Mouse (Mus musculus) liver, postnatal 0 days (tissue): Measurements from ENCODE around the gene Olfr329-ps. TPM values are rescaled to one million over a fixed set of nuclear protein-coding genes. Genes with fewer than 3 reads are reported as not detected.

Experiments used
- ATAC-seq: fragments of 200-750 bp; cut with Nextera tagmentation; 2 replicates; pipeline ENCODE4 v1.8.0; 2017; ENCODE audit warnings: mild to moderate bottlenecking, moderate library complexity
- DNase-seq: peaks from one replicate; pipeline ENCODE4 v3.0.0-alpha.2; 2016
- H3K27ac ChIP-seq: fragments of 300-500 bp; sonication (generic); 2 replicates; pipeline ENCODE4 v1.5.1; 2014; ENCODE audit warnings: antibody characterized with exemption, moderate library complexity, mild to moderate bottlenecking, low read depth
- H3K27me3 ChIP-seq: fragments of 300-500 bp; sonication (generic); 2 replicates; pipeline ENCODE4 v1.6.1; 2014; ENCODE audit warnings: low read length, control low read depth, mixed read lengths; ENCODE audit not compliant: insufficient read depth
- H3K36me3 ChIP-seq: fragments of 300-500 bp; sonication (generic); replicated peaks from 2 replicates; pipeline ENCODE4 v1.6.1; 2014; ENCODE audit warnings: mild to moderate bottlenecking, control low read depth, low read length, moderate library complexity, mixed read lengths; ENCODE audit not compliant: insufficient read depth
- H3K4me1 ChIP-seq: fragments of 300-500 bp; sonication (generic); 2 replicates; pipeline ENCODE4 v1.6.1; 2014; ENCODE audit warnings: antibody characterized with exemption, mild to moderate bottlenecking, control low read depth; ENCODE audit not compliant: insufficient read depth
- H3K4me2 ChIP-seq: fragments of 300-500 bp; sonication (generic); 2 replicates; pipeline ENCODE4 v1.6.1; 2014; ENCODE audit warnings: low read depth, mild to moderate bottlenecking, low read length, moderate library complexity, mixed read lengths
- H3K4me3 ChIP-seq: fragments of 300-500 bp; sonication (generic); 2 replicates; pipeline ENCODE4 v1.5.1; 2014; ENCODE audit warnings: low read depth, low read length
- H3K9ac ChIP-seq: fragments of 300-500 bp; sonication (generic); replicated peaks from 2 replicates; pipeline ENCODE4 v1.6.1; 2014; ENCODE audit warnings: mild to moderate bottlenecking, moderate library complexity
- H3K9me3 ChIP-seq: fragments of 300-500 bp; sonication (generic); 2 replicates; pipeline ENCODE4 v1.6.1; 2016; ENCODE audit warnings: mild to moderate bottlenecking, control low read depth, low read length, mixed read lengths
- CTCF ChIP-seq: sonication (generic); IDR thresholded peaks from 2 replicates; pipeline ENCODE4 v1.5.1; 2016; ENCODE audit warnings: antibody characterized with exemption, low read depth
- EP300 ChIP-seq: IDR thresholded peaks from 2 replicates; pipeline ENCODE4 v1.6.1; 2016; ENCODE audit warnings: antibody characterized with exemption, low read depth, mild to moderate bottlenecking
- WGBS: fragments of 180-500 bp; shearing (Covaris S2); extraction: QIAGEN DNeasy Blood & Tissue Kit; methylation state at CpG from one replicate; pipeline ENCODE4 v1.1.7; 2014; ENCODE audit not compliant: insufficient replicate concordance; 5-methylcytosine and 5-hydroxymethylcytosine counted together
- polyA plus RNA-seq: library from polyadenylated mRNA; unstranded; fragments of >200 nt; fragmentation: Nextera tagmentation; extraction: Ambion mirVana; gene quantifications from 2 replicates; pipeline ENCODE4 v1.2.1, GENCODE M21; 2015

Olfr329-ps gene
- not detected in 2 replicates for polyA plus RNA-seq

DNA sequence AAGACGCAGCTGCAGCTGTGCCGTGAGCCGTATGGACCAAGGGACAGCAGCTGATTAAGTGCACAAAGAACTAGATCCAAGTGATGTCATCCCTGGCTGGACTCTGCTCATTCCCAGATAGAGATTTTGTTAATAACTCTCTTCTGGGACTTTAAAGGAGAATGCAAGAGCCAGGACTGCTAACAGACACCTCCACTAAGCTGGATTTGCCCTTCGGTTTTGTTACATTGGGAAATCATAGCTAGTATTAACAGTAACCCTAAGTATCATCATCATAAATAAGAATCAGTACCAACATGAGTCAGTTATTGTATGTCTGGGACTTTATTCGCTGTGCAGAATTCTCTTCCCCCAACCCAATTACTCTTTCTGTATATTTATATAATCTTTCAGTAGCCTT, at the start of gene Olfr329-ps:
TSS of gene Olfr329-ps (minus strand) at position 101 of the 400 bp plus-strand sequence.
- Histone ChIP-seq H3K4me1 (no peaks in the 10 kb centered on the region), H3K4me3 (no peak within 1 kb of the TSS), H3K27ac (no peak within 1 kb of the TSS), H3K9me3 (no peaks in the 10 kb centered on the region), H3K27me3 (no peaks in the 10 kb centered on the region), H3K9ac (no peak within 1 kb of the TSS), H3K4me2 (no peak within 1 kb of the TSS), H3K36me3 (no peaks in the 10 kb centered on the region)
- TF ChIP-seq EP300, result no peak
- DNase-seq (no peak), ATAC-seq (no peak)
- 77% methylated on average over 5 of the region's 5 CpGs for WGBS

DNA sequence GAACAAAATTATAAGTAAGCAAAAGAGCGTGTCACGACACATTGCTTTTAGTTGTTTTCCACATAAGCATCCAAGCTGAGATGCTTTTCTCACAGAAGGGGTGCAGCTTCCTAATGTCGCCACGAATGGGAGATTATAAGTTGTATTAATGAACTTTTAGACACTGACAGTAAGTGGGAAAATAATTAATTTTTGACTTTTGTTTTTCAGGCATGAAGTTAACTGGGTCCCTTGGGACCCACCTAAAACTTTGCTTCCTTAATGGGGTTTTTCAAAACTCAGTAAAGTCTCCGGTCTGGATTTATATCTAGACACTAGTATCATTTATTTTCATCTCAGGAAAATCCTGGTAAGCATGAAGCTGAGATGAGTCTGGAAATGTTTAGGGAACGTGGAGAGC, 48.6 kb upstream of the Olfr329-ps start, which contains the start of gene Olfr324:
TSS of gene Olfr324 (plus strand) at position 301 of the 400 bp plus-strand sequence.
- ATAC-seq, result no peak
- Histone ChIP-seq H3K4me2 (no peak within 1 kb of the TSS), H3K9me3 (no peaks in the 10 kb centered on the region), H3K4me1 (no peaks in the 10 kb centered on the region), H3K4me3 (no peak within 1 kb of the TSS), H3K27me3 (no peaks in the 10 kb centered on the region), H3K36me3 (no peaks in the 10 kb centered on the region), H3K9ac (no peak within 1 kb of the TSS), H3K27ac (no peak within 1 kb of the TSS)
- 71% methylated on average over 6 of the region's 6 CpGs for WGBS
- DNase-seq, result no peak
- TF ChIP-seq EP300 (no peak), CTCF (no peak)

DNA sequence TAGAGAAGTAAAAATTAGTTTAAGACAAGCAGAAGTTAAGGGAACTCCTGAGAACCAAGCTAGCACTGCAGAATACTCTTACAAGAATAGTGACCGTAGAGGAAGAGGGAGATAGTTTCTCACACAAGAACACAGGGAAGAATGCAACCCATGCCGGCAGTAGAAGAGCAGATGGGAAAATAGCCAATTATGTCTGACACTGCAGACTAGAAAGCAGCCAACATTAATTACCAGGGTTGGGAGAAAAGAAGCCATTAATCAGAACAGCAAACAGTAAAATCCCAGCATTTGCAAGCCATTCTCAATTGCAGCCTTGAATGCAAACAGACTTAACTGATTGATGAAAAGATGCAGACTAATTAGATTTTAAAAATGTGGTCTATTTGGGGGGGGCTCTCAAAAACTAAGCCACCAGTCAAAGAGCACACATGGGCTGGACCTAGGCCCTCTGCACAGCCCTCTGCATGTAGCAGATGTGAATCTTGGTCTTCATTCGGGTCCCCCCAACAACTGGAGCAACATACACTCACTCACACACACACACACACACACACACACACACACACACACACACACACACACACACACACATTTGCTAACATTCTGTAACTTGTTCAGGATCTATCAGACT, 42.5 kb upstream of the Olfr329-ps start:
- 60% methylated on average over 3 of the region's 3 CpGs for whole genome bisulfite sequencing
- ATAC-seq, result no peak

DNA sequence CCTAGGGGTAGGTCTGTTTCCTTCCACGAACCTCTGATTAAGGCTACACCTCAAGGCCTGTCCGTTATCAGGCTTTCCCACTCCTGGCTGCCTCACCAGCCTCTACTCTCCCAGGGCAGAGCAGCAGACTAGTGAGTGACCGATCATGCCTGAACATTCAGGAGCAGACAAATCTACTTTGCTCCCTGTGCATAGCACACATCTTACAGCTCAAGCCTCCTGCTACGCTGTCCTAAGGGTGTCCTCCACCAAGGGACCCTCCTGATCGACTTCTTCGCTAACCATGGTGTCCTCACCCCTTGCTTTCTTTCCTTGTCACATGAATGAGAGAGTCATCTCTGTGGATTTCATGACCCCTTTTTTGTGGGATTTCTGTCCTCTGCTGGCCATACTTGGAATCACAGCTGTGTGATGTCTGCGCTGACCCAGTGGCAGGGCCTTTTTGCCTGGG, 41.7 kb upstream of the Olfr329-ps start:
- peak; percentile 84 for TF ChIP-seq EP300
- peak; percentile 87 for TF ChIP-seq CTCF
- no peaks in the 10 kb centered on the region for H3K9me3 ChIP-seq
- H3K27me3 ChIP-seq, result no peaks in the 10 kb centered on the region
- 50% methylated on average over 7 of the region's 7 CpGs for WGBS
- DNase-seq (peak; percentile 49), ATAC-seq (peak; percentile 100)
- peak overlapping the region; percentile 45 for H3K4me2 ChIP-seq
- H3K36me3 ChIP-seq, result no peaks in the 10 kb centered on the region
- no peak overlapping the region for H3K4me3 ChIP-seq
- H3K27ac ChIP-seq, result peak overlapping the region; percentile 58
- H3K4me1 ChIP-seq, result peaks cover 6% of the 10 kb centered on the region
- no peak overlapping the region for H3K9ac ChIP-seq

More for the DNA sequence above, 42.5 kb upstream of the Olfr329-ps start:
- no peaks in the 10 kb centered on the region for H3K36me3 ChIP-seq
- peaks cover 6% of the 10 kb centered on the region for H3K4me1 ChIP-seq
- no peak overlapping the region for H3K4me3 ChIP-seq
- H3K9me3 ChIP-seq, result no peaks in the 10 kb centered on the region
- no peak for DNase-seq
- no peak overlapping the region for H3K4me2 ChIP-seq
- H3K27ac ChIP-seq, result no peak overlapping the region
- no peak overlapping the region for H3K9ac ChIP-seq
- no peaks in the 10 kb centered on the region for H3K27me3 ChIP-seq
- TF ChIP-seq EP300 (no peak), CTCF (no peak)

DNA sequence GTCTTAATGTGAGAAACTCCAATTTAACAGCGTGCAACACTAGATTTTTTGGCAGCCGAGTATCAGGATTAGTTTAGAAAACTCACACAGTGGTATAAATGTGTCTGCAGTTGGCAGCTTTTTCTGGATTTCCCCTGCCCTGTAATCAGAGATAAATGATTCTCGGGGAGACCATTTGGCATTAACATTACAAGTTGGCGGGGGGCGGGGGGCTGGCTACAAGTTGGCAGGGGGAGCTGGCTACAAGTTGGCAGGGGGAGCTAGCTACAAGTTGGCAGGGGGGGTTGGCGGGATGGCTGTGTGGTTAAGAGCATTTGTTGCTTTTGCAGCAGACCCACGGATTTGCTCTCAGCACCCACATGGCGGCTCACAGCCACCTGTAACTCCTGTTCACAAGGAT, 32.4 kb upstream of the Olfr329-ps start:
- 72% methylated on average over 8 of the region's 8 CpGs for WGBS
- Histone ChIP-seq H3K27ac (no peak overlapping the region), H3K4me1 (no peaks in the 10 kb centered on the region), H3K9ac (no peak overlapping the region), H3K4me2 (no peak overlapping the region), H3K27me3 (no peaks in the 10 kb centered on the region), H3K9me3 (no peaks in the 10 kb centered on the region), H3K36me3 (no peaks in the 10 kb centered on the region), H3K4me3 (no peak overlapping the region)
- no peak for ATAC-seq
- TF ChIP-seq CTCF (no peak), EP300 (no peak)
- DNase-seq, result no peak

DNA sequence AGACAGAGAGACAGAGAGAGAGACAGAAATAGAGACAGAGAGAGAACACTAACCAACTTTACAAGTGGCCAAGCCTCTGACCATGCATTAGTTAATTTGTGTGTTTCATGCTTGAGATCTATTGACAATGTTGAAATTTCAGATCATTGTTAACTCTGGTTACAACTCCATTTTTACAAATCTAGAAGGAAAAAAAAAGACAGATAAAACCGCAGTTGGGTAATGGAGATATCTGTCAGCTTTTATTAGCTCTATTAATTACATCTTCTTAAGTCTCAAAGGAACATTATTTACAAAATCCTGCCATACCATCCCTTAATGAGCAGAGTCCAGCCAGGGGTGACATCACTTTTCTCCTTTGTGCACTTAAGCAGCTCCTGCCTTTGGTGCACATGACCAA, 31.2 kb upstream of the Olfr329-ps start, which contains the start of gene Olfr325:
TSS of gene Olfr325 (plus strand) at position 301 of the 400 bp plus-strand sequence.
- ATAC-seq (no peak), DNase-seq (no peak)
- no peaks in the 10 kb centered on the region for H3K36me3 ChIP-seq
- H3K4me2 ChIP-seq, result no peak within 1 kb of the TSS
- no peak within 1 kb of the TSS for H3K27ac ChIP-seq
- TF ChIP-seq EP300 (no peak), CTCF (no peak)
- no peak within 1 kb of the TSS for H3K9ac ChIP-seq
- H3K9me3 ChIP-seq, result no peaks in the 10 kb centered on the region
- no peaks in the 10 kb centered on the region for H3K27me3 ChIP-seq
- H3K4me1 ChIP-seq, result no peaks in the 10 kb centered on the region
- 54% methylated on average over 1 of the region's 1 CpGs for WGBS
- no peak within 1 kb of the TSS for H3K4me3 ChIP-seq
